Mouse (Mus musculus) ovary, adult 18-20 months (tissue): Measurements from ENCODE around the gene Triobp.

Source experiments
- DNase-seq: peaks from one replicate; pipeline ENCODE4 v3.0.0; 2022; ENCODE audit warnings: low spot score, mixed read lengths

The Triobp gene

DNA sequence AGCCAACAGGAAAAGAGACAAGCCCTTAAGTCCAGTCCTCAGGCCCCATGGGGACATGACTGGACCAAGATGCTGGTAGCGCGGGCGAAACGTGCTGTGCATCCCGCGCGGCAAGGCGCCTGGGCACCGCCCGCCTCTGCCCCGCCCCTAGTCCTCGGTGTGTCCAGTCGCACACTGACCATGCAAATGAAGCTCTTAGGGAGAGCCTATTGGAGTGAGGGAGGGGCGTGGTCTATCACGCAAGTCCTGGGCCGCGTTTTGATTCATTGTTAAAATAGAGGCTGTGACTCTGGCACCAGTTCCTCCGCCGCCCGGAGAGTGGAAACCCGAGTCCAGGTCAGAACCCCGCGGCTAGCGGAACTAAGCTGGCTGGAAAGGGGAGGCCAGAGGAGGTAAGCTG, at the start of gene Triobp:
Gene Triobp, plus strand, starts transcription at position 68 of the 400 bp plus-strand sequence.
- peak; percentile 88 for DNase-seq

DNA sequence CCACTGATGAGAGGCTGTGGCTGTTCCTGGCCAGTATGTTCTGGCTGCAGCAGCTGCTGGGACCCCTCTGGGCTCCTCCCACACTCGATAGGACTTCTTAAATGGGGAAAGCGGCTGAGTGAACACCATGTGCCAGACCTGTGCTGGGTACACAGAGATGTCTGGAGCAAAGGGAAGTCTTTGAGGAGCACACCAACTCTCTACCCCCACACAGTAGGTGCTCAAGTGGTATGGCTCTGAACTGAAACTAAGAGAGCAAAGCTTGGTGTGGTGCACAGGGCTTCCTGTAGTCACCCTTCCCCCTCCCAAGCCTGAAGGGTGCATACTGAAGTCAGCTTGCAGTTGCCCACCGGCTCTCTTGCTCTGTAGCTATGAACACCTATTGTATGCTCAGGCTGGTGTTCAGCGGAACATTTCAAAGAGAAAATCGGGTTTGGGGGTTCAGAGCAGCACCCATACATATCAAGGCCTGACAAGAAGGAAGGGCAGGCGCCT, 49.0 kb upstream of the Triobp start:
- no peak for DNase-seq

DNA sequence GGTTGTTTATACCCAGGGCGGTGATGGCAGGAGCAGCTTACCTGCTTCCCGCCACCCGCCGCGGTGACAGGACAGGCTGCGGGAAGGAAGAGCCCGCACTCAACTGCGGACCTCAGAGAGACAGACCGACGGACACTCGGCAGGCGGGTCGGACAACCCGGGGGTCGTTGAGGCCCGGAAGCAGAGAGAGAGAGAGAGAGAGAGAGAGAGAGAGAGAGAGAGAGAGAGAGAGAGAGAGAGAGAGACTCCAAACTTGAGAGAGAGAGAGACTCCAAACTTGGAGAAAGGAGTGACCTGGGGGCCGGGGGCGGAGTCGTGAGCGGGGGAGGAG, 48.1 kb upstream of the Triobp start, which contains the start of gene Gm49510:
Gene Gm49510, plus strand, starts transcription at position 259 of the 331 bp plus-strand sequence.
- DNase-seq = no peak

DNA sequence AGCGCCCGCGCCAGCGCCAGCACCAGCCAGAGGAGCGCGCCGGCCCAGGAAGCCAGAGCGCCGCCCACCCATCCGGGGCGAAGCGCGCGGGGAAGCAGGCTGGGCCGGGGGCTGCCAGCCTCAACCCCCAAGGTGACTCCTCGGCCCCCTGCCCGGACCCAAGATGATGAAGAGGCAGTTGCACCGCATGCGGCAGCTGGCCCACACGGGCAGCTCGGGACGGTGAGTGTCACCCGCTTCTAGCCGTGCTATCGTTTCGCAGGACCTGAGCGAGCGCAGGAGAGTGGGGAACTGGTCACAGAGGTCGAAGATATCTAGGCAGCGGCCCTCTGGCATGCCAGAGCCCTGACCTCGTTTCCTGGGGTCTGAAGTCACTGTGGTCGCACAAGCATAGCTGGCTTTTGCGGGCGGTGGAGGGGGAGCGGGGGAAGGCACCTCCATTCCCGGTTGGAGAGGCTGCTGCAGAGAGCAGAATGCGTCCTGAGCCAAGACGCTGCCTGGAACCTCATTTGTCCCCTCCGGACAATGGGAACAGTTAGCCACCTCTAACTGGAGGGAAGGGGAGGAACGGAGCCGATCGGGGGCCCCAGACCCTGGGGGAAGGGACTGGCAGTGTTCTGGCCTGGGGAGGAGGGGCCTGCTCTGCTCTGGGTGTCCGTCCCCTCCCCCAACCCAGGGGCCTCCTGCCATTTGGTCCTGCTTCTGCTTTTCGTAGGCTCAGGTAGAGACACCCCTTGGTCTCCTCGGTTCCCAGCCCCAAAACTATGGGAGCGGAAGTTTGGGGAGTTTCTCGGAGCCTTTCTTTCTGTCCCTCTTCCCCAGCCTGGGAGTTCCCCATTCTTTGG, 47.6 kb upstream of the Triobp start, which contains the start of gene Sh3bp1:
Gene Sh3bp1, plus strand, starts transcription at position 29 of the 845 bp plus-strand sequence.
- DNase-seq = peak; percentile 57

DNA sequence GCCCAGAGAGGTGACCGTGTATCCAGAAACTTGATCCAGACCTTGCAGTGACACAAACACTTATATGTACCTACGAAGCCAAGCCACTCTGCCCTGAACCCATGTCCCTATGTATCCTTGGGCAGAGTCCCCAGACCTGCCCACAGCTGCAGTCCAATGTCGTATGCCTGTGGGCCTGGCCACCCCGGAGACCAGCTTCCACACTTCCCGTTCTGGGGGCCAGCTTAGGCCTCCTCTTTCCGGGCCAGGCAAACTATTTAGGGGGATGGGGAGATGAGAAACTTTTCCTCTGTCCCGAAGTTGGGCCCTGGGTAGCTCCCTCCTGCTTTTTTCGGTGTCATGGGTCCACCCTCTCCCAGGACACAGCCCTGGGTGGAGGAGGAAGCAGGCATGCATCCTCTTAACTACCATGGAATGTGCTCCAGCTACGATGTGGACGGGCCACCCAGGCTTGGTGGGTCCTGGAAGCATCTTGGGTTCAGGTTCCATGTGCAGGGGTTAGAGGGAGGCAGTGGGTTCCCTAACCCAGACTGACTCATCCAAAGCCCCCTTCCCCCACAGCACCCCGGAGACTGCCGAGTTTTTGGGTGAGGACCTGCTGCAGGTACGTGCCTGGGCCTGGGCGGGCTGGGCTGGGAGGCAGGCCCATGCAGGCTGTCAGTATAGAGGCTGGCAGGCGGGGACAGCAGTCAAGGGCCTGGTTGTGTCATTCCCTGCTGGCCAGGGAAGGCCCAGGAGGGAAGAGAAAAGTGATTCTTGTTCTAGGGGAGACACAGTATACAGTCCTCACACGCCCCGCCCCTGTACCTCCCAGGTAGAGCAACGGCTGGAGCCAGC, 46.7 kb upstream of the Triobp start:
- DNase-seq = no peak

DNA sequence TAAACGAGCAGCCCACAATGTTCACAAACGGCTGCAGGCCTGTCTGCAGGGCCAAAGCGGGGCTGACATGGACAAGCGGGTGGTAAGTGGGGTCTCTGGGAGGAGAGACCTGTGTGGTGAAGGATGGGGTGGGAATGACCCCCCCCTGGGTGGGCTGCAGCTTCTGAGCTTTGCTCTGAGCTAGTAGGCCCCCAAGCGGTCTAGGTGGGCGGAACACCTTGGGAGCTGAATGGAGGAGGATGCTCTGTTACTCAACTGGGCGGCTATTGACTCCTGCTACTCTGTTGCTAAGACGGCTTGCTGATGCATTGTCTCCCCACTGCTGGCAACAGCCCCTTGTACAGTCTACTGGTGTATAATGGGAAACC, 46.1 kb upstream of the Triobp start:
- DNase-seq = no peak

DNA sequence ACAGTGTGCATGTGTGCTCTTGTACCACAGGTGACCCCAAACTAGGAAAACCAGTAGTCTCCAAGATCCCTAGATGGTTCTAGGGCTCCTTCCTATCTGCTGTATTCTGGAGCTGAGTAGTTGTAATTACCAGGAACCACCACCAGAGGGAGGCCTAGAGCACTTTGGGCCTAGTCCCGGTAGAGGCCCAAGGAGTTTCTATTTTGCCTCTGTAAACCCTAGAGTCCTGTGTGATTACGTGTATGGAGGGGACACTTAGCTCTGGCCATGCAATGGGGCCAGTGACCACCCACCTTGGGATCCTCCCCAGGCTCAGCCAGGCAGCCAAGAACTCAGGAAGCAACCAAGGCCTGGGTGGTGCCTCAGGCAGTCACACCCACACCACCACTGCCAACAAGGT, 44.3 kb upstream of the Triobp start:
- no peak for DNase-seq

DNA sequence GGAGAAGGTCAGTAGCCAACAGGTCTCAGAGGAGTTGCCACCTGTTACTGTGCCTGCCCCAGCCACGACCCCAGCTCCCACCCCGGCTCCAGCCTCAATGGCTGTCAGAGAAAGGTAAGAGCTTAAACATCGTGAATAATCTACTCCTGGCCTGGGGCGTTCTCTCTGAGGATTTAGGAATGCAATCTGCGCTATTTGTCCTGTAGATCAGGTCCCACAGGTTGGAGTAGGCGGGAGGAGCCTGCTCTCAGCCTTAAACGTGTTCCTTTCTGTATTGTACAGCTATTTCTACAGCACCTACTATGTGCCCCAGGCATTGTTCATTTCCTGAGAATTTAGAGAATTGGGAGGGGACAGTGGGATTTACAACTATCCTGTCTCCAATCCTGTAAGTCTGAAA, 39.1 kb upstream of the Triobp start:
- DNase-seq = no peak

DNA sequence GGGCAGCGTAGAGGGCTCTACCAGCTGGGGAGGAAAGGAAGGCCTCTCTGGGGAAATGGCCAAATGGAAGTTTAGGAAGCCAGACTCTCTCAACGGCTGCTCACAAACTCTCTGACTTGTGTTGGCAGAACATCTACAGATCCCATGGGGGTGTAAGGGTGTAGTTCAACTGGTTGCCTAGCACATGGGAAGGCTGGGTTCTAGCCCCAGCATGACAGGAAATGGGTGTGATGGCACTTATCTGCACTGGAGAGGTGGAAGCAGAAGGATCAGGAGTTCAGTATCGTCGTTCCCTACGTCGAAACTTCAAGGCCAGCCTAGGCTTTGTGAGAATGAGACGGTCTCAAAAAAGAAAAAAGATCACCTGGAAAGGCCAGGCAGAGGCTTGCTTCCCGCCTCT, 38.5 kb upstream of the Triobp start:
- DNase-seq = no peak

DNA sequence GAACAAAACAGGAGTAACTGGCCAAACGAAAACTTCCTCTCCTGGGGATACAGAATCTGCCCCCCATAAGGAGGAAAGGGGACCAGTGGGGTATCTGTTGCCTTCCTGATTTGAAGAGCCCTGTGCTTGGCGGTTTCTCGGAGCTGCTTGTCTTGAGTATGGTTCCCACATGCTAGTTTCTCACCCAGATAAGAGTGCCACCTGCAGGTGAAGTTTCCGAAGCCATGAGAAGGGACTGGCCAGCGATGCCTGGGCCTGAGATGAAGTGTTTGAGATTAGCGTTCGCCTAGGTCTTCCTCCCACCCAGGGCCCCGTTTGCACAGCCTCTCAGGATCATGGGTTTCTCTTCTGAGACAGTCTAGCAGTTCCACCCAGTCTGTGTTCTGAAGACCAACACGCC, 35.5 kb upstream of the Triobp start:
- DNase-seq = no peak

DNA sequence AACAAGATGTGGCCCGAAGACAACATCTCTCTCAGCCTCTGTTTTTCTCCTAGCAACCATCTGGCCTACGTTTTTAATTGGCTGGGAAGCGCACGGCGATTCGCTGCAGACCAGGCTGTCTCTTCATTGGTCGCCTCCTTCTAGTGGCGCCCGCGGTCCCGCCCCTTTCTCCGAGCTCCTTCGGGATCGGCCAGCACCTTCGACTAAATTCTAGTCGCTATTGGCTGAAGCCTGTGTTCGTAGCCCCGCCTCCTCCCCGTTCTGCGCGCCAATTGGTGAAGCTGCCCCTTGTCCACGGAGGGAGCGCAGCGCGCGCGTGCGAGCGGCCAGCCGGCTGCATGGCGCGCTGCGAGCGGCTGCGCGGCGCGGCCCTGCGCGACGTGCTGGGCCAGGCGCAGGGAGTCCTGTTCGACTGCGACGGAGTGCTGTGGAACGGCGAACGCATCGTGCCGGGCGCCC, 33.9 kb upstream of the Triobp start, which contains the start of gene Pdxp:
Gene Pdxp, plus strand, starts transcription at position 288 of the 459 bp plus-strand sequence.
- peak; percentile 90 for DNase-seq

DNA sequence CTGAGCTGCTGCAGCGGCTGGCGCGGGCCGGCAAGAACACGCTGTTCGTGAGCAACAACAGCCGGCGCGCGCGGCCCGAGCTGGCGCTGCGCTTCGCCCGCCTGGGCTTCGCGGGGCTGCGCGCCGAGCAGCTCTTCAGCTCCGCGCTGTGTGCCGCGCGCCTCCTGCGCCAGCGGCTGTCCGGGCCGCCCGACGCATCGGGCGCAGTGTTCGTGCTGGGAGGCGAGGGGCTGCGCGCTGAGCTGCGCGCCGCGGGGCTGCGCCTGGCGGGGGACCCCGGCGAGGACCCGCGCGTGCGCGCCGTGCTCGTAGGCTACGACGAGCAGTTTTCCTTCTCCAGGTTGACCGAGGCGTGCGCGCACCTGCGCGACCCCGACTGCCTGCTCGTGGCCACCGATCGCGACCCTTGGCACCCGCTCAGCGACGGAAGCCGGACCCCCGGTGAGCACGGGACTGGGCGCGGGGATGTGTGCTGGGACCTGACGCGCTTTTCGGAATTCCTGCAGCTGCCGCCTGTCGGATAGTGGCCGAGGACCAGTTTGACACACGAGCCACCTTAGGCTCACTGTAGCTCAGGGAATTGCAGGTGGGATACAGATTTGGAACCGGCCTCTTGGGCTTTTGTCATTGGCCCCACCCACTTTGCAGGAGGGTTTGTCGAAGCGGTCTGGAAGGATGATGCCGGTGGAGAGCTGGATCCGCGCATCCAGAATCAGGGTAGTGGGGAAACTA, 33.3 kb upstream of the Triobp start:
- no peak for DNase-seq

DNA sequence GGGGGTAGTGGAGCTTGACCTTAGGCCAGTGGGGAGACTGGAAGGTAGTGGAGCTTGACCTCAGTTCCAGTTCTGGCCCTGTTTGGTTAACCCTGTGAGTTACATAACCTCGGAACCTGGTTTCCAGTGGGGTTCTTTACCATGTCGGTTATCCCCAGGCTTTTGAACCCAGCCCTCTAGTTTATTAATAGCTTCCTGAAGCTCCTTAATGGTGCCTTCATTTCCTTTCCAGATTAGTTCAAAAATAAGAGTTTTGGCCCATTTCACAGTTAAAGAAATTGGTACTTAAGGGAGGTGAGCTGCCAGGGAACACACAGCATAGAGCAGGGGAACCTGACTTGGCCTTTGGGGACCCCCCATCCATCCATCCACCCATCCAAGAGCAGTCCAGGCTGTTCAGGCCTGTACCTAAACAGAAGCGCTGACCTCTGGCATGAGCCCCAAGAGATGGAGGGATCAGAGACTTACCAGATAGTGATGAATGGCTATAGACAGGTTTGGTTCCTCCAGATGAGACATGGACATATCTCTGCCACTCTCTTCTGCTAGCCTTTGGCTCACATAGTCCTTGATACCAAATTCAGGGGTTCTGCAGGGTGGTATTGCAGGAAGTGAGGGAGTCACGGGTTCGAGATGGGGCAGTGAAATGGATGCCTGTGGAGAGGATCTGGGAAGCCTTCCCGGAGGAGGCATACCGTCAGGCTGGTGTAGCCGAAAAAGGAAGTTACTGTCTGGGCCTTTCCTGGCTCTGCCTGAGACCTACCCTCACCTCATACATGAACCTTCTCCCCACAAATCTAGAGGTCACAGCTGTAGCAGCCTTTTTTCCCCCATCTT, 32.5 kb upstream of the Triobp start:
- no peak for DNase-seq

DNA sequence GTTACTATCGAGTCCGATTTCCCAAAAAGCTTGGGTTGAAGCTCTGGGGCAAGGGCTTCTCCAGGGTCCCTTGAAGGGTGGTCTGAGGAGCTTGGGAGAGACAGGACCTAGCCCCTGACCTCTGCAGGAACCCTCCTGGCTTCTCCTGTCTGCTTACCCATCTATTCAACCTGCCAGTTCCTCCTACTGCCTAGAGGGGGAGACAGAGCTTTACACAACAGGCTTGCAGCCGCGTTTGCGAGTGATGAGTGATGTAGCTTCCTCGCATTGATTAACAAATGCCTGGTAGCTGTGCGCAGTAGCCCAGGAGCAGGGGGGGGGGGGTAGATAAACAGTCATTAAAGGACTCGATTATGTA, 31.9 kb upstream of the Triobp start:
- no peak for DNase-seq

DNA sequence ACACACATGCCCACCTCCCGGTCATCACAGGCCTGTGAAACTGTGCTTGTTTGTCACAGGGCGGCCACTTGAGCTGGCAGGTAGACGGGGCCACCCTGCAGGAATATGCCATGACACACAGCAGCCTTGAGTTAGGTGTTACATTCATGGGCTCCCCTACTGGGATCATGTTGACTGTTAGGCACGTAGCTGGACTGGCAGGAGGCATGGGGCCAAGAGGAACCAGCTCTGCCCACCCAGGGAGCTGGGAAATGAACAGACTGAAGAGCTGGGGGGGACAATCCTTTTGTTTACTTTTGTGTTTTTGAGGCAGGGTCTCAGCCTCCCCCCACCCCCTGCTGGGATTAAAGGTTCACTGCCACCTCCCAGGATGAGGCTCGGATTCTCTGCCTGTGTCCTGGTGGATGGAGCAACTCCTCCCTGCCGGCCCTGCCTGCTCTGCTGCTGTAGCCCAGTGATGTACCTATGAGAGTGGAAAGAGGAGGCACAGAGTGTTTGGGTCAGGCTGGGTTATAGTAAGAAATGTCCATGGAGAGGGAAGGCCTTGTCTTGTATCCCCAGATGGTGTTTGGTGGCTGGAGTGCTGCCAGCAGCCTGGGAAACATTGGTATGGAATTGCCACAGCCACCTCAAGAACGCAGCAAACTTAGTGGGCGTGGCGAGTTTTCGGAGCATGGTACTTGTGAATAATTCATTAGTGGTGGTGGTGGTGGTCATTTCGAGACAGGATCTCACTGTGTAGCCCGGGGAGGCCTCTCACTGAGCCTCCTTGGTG, 31.3 kb upstream of the Triobp start:
- no peak for DNase-seq

DNA sequence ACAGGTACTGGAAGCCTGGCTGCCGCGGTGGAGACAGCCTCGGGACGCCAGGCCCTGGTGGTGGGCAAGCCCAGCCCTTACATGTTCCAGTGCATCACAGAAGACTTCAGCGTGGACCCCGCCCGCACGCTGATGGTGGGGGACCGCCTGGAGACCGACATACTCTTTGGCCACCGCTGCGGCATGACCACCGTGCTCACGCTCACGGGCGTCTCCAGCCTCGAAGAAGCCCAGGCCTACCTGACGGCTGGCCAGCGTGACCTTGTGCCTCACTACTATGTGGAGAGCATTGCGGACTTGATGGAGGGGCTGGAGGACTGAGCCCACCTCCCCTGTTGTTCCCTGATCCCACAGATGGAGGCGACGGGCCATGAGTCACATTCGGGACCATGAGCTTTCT, 29.4 kb upstream of the Triobp start:
- DNase-seq = no peak

DNA sequence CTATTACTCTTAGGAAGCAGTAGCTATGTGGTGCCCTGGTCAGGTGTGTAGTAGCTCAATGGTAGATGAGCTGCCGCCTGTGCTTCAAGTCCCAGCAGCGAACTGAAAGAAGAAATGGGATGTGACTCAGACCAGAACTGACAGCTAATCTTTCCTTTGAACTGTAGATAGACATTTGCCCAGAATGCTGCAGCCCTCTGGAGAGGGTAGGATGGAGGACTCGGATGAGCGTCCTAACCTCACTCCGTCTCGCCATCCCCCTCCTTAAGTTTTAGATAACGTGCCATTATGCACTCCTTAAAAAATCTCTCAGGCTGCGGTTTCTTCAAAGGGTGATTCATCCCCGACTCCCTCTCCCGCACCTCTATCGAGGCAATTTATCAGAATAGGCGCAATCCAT, 27.6 kb upstream of the Triobp start:
- no peak for DNase-seq

DNA sequence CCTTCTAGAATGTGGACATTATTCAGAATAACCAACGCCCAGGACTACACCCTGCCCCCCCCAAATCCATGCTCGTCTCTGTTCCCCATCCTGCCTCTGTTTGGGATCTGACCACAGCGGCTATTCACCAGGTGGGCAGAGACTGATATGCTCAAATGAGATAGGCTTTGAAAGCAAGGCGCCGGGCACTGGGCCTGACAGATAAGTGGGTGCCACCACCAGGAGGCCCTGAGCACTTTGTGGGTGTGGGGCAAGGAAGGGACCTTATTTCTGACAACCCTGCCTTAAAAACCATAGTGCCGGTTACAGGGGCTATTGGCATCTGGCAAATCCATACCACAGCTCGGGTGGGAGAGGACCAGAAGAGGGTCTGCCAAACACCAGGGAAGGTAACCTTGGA, 24.8 kb upstream of the Triobp start:
- no peak for DNase-seq

DNA sequence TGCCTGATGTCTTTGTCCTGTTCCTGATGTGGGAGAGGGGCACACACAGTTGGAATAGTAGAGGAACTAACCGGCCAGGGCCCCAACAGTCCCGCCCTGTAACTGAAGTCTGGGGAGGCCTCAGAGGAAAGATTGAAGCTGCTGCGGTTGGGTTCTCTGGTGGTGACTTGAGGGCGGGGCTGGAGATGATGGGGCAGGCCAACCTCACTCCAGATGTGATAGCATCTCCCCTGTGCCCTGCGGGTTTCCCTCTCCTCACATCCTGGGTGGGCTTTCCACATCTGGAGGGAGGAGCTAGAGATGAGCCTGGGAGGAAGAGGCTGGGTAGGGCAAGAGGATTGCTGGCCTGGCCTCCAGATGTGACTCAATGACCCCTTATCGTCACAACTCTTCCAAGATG, 23.9 kb upstream of the Triobp start:
- DNase-seq = no peak

DNA sequence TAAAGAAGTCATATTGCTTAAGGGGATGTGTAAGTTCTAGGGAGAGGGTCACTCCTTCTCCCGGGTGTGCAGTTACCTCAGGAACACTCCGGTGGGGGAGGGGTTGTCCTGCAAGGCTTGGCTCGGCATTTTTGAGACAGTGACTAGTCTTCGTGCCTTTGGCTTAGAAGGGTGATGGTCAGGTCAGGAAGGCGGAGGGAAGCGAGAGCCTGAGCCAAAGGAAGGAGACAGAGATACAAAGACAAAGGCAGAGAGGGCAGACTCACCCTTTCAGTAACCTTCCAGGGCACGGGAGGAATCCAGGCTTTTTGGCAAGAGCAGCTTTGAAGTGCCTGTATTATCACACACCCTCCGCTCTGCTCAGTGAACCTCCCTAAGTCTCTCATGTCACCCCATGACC, 22.4 kb upstream of the Triobp start:
- DNase-seq = peak; percentile 55
